Mouse (Mus musculus) lung, adult 2 months (tissue): ENCODE measurements around the gene Adgre1.
"Not testable (repeated sequence)": the region's sequence is repeated elsewhere in the genome, so short reads cannot be mapped to it uniquely, and the experiment has no call there.

Experiments
- CTCF ChIP-seq: fragments of 200-500 bp; IDR thresholded peaks from 2 replicates; pipeline ENCODE4 v1.5.1; 2011; ENCODE audit warnings: mild to moderate bottlenecking, low read length, control low read depth; ENCODE audit not compliant: insufficient read depth
- POLR2A ChIP-seq: fragments of 200-500 bp; IDR thresholded peaks from 2 replicates; pipeline ENCODE4 v1.6.1; 2011; ENCODE audit warnings: low read depth, mild to moderate bottlenecking, control low read depth, low read length, borderline replicate concordance; ENCODE audit errors: extremely low read depth

GRCm38 (mm10) chr17:57335194-57335593 lies 23.3 kb upstream of the Adgre1 start:
- not testable (repeated sequence) for TF ChIP-seq CTCF, POLR2A
